Mouse (Mus musculus) inflammation-experienced regulatory T-cells, adult 6 months (primary cell): ENCODE results near the gene Olfr1388. TPM values are rescaled to one million over a fixed set of nuclear protein-coding genes. Genes with fewer than 3 reads are reported as not detected.
"Not testable (repeated sequence)": the region's sequence is repeated elsewhere in the genome, so short reads cannot be mapped to it uniquely, and the experiment has no call there.

Experiments used
- ATAC-seq: one replicate; pipeline ENCODE4 v1.8.0; 2017
- polyA plus RNA-seq, 3 experiments: library from polyadenylated mRNA; unstranded; fragments of 100-300 nt; shearing (Covaris generic); gene quantifications; one replicate each; pipeline ENCODE4 v1.2.1; 2017

The Olfr1388 gene
- under 1 TPM in 1 of 3 experiments, not detected in 2; 0.15 TPM for polyA plus RNA-seq

GRCm38 (mm10) chr11:49436411-49436810 is at the start of gene Olfr1388:
TSS of gene Olfr1388 (plus strand) at chr11:49436624.
- ATAC-seq = no peak

- not testable (repeated sequence) for ATAC-seq
Measured at GRCm38 (mm10) chr11:49392707-49393106, 43.7 kb upstream of the Olfr1388 start.

- ATAC-seq = no peak
Measured at GRCm38 (mm10) chr11:49406784-49407183, 29.6 kb upstream of the Olfr1388 start.

GRCm38 (mm10) chr11:49410540-49410939 is 25.9 kb upstream of the Olfr1388 start:
- ATAC-seq = no peak

- no peak for ATAC-seq
Measured at GRCm38 (mm10) chr11:49422767-49423166, 13.7 kb upstream of the Olfr1388 start, which contains the start of gene Olfr1389. TSS of gene Olfr1389 (plus strand) at chr11:49423067.

- no peak for ATAC-seq
Measured at GRCm38 (mm10) chr11:49425257-49425927, 11.0 kb upstream of the Olfr1388 start.

- no peak for ATAC-seq
Measured at GRCm38 (mm10) chr11:49429641-49430040, 6.8 kb upstream of the Olfr1388 start.

- ATAC-seq = no peak
Measured at GRCm38 (mm10) chr11:49455043-49455442, 18.6 kb downstream of the Olfr1388 start, which contains the start of gene Olfr1387. TSS of gene Olfr1387 (plus strand) at chr11:49455343.

- not testable (repeated sequence) for ATAC-seq
Measured at GRCm38 (mm10) chr11:49464746-49465145, 28.3 kb downstream of the Olfr1388 start, which contains the start of gene Olfr1386. TSS of gene Olfr1386 (plus strand) at chr11:49465046.

GRCm38 (mm10) chr11:49485973-49486372 is 49.5 kb downstream of the Olfr1388 start:
- no peak for ATAC-seq

GRCm38 (mm10) chr11:49488770-49489169 is 52.3 kb downstream of the Olfr1388 start, which contains the start of gene Olfr1385:
TSS of gene Olfr1385 (plus strand) at chr11:49489070.
- not testable (repeated sequence) for ATAC-seq

Other genes with a start within 250 kb of the Olfr1388 start
- under 1 TPM in 1 of 3 experiments, not detected in 2; 0.39 TPM for gene Btnl9, start 249.5 kb upstream of the Olfr1388 start, polyA plus RNA-seq
- gene Zfp62, start 233.3 kb upstream of the Olfr1388 start, polyA plus RNA-seq = 10 to 100 TPM; 43.8 to 49.9 (median 49.6) TPM
- gene Mgat1, start 192.4 kb upstream of the Olfr1388 start, polyA plus RNA-seq = 10 to 100 TPM; 62.3 to 88.6 (median 70.5) TPM
- not detected for gene Olfr1393, start 158.3 kb upstream of the Olfr1388 start, polyA plus RNA-seq
- not detected for gene Olfr1392, start 151.3 kb upstream of the Olfr1388 start, polyA plus RNA-seq
- not detected for gene Olfr10, start 131.9 kb upstream of the Olfr1388 start, polyA plus RNA-seq
- gene Olfr1391, start 113.9 kb upstream of the Olfr1388 start, polyA plus RNA-seq = not detected
- under 1 TPM in 1 of 3 experiments, not detected in 2; 0.12 TPM for gene Olfr1390, start 101.4 kb upstream of the Olfr1388 start, polyA plus RNA-seq
- gene Olfr1389, start 13.6 kb upstream of the Olfr1388 start, polyA plus RNA-seq = not detected
- gene Olfr1387, start 18.7 kb downstream of the Olfr1388 start, polyA plus RNA-seq = not detected
- not detected for gene Olfr1386, start 28.4 kb downstream of the Olfr1388 start, polyA plus RNA-seq
- under 1 TPM in 2 of 3 experiments, not detected in 1; 0.10 to 0.35 TPM for gene Olfr1385, start 52.4 kb downstream of the Olfr1388 start, polyA plus RNA-seq
- not detected for gene Olfr1384, start 70.1 kb downstream of the Olfr1388 start, polyA plus RNA-seq
- gene Olfr1383, start 83.0 kb downstream of the Olfr1388 start, polyA plus RNA-seq = not detected
- not detected for gene Olfr1382, start 91.6 kb downstream of the Olfr1388 start, polyA plus RNA-seq
- gene Olfr1381, start 106.8 kb downstream of the Olfr1388 start, polyA plus RNA-seq = not detected
- gene Olfr1380, start 120.3 kb downstream of the Olfr1388 start, polyA plus RNA-seq = not detected
- gene Flt4, start 172.6 kb downstream of the Olfr1388 start, polyA plus RNA-seq = not detected
- not detected for gene Scgb3a1, start 227.0 kb downstream of the Olfr1388 start, polyA plus RNA-seq